Mouse (Mus musculus) megakaryocyte, embryonic 14.5 days (primary cell): ENCODE results near the gene Cdc14a. TPM values are rescaled to one million over a fixed set of nuclear protein-coding genes. Genes with fewer than 3 reads are reported as not detected.

Source experiments
- H3K27me3 ChIP-seq: replicated peaks from 2 replicates; pipeline ENCODE3; 2012; ENCODE audit warnings: inconsistent platforms
- H3K36me3 ChIP-seq: replicated peaks from 2 replicates; pipeline ENCODE3; 2012; ENCODE audit warnings: low read length, inconsistent platforms, mixed read lengths
- H3K4me1 ChIP-seq: 2 replicates; pipeline ENCODE4 v1.6.1; 2012; ENCODE audit warnings: inconsistent platforms
- H3K4me3 ChIP-seq: replicated peaks from 2 replicates; pipeline ENCODE3; 2012; ENCODE audit warnings: moderate library complexity, mild to moderate bottlenecking, inconsistent platforms
- H3K9me3 ChIP-seq: 2 replicates; pipeline ENCODE4 v1.6.1; 2012; ENCODE audit warnings: inconsistent platforms
- FLI1 ChIP-seq: IDR thresholded peaks from 2 replicates; pipeline ENCODE4 v1.6.1; 2012; ENCODE audit warnings: low read length, inconsistent platforms, mixed read lengths
- GATA1 ChIP-seq: IDR thresholded peaks from 3 replicates; pipeline ENCODE4 v1.6.1; 2012; ENCODE audit warnings: mixed read lengths, low read length, inconsistent platforms, borderline replicate concordance
- polyA plus RNA-seq: library from polyadenylated mRNA; stranded (reverse); fragments of >175 nt; gene quantifications from 2 replicates; pipeline ENCODE4 v1.2.3, GENCODE M21; 2012; ENCODE audit warnings: low replicate concordance; ENCODE audit not compliant: insufficient read depth

Cdc14a gene
- polyA plus RNA-seq, 1 experiment: 0.91 TPM

DNA sequence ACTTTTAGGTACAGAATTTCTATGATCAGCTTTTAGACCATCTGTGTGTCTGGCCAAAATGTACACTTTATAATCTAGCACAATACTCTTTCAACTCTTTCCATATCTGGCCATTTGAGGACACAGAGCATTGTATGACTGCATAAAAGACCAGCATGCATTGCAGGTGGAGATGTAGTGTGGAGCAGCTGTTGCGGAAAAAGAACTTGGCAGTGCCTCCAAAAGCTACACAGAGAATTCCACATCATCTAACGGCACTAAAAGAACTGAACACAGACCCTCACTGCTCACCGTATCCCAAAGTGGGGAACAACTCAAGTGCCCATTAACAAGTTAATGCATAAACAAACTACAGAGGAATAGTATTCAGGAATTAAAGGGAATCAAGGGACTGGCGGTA is 112.0 kb downstream of the Cdc14a start:
- Histone ChIP-seq H3K27me3 (no peaks in the 10 kb centered on the region), H3K36me3 (peaks cover 57% of the 10 kb centered on the region), H3K4me3 (no peak overlapping the region), H3K4me1 (peaks cover 14% of the 10 kb centered on the region), H3K9me3 (peaks cover 6% of the 10 kb centered on the region; the same call in 1 of the 2 replicates)
- TF ChIP-seq GATA1 (no peak), FLI1 (no peak)

DNA sequence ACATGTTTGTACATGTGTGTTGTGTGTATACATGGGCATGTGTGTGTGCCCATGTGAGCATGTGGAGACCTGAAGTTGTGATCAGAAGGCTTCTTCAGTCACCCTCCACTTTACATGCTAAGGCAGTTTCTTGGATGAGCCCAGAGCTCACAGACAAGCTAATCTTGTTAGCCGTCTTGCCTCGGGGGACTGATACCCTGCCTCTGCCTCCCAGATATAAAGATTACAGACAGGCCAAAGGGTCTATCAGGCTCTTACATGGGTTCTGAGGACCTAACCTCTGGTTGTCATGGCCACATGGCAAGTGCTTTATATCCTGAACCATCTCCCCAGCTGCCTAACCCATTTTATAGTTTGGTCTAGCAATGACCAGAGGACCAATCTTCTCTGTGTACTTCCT is 112.7 kb downstream of the Cdc14a start:
- TF ChIP-seq FLI1 (no peak), GATA1 (no peak)
- Histone ChIP-seq H3K9me3 (peaks cover 6% of the 10 kb centered on the region; the same call in 1 of the 2 replicates), H3K4me1 (peaks cover 14% of the 10 kb centered on the region), H3K27me3 (no peaks in the 10 kb centered on the region), H3K36me3 (peaks cover 63% of the 10 kb centered on the region), H3K4me3 (no peak overlapping the region)

DNA sequence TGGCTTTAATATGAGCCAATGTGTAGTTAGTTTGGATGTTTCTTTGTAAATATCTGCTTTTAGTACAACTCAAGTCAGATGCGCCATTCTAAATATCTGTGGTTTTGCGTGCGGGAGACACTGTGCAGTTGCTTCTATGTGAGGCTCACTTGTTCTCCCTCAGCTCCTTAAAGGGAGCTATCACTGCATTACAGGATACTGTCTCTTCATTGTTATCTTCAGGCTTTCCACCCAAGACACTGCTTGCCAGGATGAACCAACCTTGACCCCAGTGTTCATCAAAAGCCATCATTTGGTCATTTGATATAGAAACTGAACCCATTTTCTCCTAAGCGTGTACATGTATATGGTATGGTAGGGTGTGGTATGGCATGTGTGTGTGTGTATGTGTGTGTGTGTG is 113.2 kb downstream of the Cdc14a start:
- Histone ChIP-seq H3K27me3 (no peaks in the 10 kb centered on the region), H3K4me3 (no peak overlapping the region), H3K36me3 (peaks cover 63% of the 10 kb centered on the region), H3K9me3 (peaks cover 6% of the 10 kb centered on the region; the same call in 1 of the 2 replicates), H3K4me1 (peaks cover 14% of the 10 kb centered on the region)
- TF ChIP-seq FLI1 (no peak), GATA1 (no peak)

DNA sequence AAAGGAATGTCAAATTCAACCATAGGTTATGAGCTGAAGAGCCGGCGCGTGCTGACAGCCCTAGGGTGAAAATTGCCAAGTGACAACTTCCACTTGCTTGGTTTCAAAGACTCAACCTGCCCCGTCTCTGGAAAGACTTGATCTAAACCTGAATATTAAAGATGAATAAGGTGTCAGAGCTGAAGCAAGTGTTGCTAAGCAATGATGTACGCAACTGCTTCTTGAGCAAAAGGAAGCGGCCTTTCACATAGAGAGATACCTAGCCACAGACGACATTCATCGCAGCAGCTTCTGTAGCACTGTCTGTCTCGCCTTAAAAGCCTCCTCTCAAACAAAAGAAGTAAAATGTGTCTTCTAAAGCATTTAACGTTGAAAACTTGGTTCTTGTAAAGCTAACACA is 113.8 kb downstream of the Cdc14a start:
- no peak overlapping the region for H3K4me3 ChIP-seq
- H3K9me3 ChIP-seq: peaks cover 6% of the 10 kb centered on the region; the same call in 1 of the 2 replicates
- peaks cover 14% of the 10 kb centered on the region for H3K4me1 ChIP-seq
- H3K36me3 ChIP-seq: peaks cover 63% of the 10 kb centered on the region
- no peaks in the 10 kb centered on the region for H3K27me3 ChIP-seq
- TF ChIP-seq FLI1: no peak
- TF ChIP-seq GATA1: no peak

DNA sequence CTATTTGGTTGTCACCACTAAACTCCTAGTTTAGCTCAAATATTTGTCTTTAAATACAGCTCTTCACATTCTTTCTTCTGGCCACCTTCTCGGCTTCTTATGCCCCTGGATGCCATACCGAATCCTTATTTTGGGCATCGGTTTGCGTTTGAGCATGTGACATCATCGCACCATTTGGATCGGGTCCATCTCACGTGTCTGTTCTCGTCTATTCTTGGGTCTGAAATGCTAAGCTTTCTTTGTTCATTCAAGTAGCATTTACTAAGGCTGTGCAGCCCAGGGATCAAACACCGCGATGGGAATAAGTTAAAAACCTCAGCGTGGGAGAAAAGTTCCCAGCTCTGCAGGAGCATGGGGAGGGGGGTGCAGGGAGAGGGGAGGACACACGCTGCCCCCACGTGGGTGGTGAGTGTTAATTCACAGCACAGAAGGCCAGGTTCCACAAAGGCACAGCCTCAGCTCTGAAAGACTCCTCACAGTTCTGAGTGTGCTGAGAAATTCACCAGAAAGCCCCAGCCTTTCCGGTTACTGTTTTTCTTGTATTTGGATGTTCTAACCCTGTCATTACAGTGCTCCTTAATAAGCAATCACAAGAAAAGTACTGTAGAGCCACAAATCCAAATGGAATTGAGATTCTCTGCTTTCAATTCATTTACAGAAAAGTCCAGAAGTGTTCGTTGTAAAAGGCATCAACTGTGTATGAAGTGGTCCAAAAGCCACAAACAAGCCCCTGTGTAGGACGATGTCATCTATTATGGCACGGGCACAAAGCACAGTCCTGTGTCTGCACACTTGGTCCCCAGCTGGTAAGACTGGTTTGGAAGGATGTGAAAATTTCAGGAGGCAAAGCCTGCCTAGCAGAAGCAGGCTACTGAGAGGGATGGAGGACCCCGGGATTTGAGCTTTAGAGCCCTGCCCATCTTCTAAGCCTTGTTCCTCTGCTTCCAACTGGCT is 118.8 kb downstream of the Cdc14a start:
- no peaks in the 10 kb centered on the region for H3K9me3 ChIP-seq
- no peak for TF ChIP-seq FLI1
- TF ChIP-seq GATA1: no peak
- no peaks in the 10 kb centered on the region for H3K27me3 ChIP-seq
- H3K4me3 ChIP-seq: no peak overlapping the region
- peaks cover 3% of the 10 kb centered on the region for H3K4me1 ChIP-seq
- H3K36me3 ChIP-seq: peaks cover 67% of the 10 kb centered on the region

DNA sequence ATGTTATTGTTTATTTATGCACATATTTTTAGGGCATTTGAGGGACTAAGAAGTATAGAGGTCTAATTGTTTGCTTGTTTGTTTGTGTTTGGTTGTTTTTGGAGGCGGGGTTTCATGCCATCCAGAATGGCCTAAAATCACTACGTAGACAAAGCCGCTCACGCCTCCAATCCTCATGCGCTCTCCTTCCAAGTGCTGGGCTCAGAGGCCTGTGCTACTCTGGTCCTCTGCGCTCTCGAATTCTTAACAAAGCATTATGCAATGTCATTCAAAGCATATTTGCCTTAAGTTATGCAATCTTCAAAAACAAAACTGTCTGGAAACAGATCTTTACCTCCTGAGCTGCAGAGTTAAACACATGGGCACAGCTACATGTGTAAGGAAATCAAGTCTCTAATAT is 121.3 kb downstream of the Cdc14a start:
- Histone ChIP-seq H3K9me3 (no peaks in the 10 kb centered on the region), H3K27me3 (no peaks in the 10 kb centered on the region), H3K36me3 (peaks cover 68% of the 10 kb centered on the region), H3K4me1 (no peaks in the 10 kb centered on the region), H3K4me3 (no peak overlapping the region)
- no peak for TF ChIP-seq GATA1
- no peak for TF ChIP-seq FLI1

DNA sequence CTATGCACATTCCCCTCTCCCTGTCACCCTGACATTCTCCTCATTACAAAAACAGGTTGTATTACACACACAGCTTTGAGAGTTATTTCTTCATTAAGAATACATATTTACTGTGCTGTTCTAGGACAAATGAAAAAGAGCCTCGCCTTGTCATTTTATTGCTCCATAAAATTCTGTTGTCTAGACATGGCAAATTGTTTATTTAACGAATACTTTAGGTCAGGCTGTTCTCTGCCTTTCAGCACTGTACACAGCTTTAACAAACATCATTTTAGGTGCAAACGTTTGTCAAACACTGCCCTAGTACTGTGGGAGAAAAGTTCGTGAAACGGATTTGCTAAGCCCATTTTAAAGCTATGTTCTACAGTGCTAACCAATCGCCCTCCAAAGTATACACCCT is 122.1 kb downstream of the Cdc14a start:
- TF ChIP-seq FLI1: no peak
- no peak for TF ChIP-seq GATA1
- no peaks in the 10 kb centered on the region for H3K4me1 ChIP-seq
- no peaks in the 10 kb centered on the region for H3K9me3 ChIP-seq
- H3K36me3 ChIP-seq: peaks cover 67% of the 10 kb centered on the region
- no peak overlapping the region for H3K4me3 ChIP-seq
- H3K27me3 ChIP-seq: no peaks in the 10 kb centered on the region

DNA sequence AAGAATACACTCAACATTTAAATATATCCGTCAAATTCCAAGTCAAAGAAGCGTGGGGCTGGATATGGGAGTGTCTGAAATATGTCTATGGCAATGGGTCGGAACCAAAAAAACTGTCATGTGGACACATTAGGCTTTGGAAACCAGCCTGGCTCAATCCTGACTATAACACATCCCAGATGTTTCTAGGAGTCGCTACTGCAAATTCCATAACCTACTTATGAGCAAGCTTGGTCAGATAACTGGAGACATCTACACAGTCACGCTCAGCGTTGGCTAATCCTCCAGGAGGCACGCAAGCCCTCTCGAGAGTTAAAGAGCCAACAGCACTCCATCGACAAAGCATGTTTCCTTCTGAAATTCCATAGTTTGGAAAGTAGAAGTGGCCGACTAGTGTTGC is 125.1 kb downstream of the Cdc14a start:
- TF ChIP-seq GATA1: no peak
- TF ChIP-seq FLI1: no peak
- Histone ChIP-seq H3K4me3 (no peak overlapping the region), H3K9me3 (no peaks in the 10 kb centered on the region), H3K36me3 (peaks cover 63% of the 10 kb centered on the region), H3K27me3 (no peaks in the 10 kb centered on the region), H3K4me1 (no peaks in the 10 kb centered on the region)

DNA sequence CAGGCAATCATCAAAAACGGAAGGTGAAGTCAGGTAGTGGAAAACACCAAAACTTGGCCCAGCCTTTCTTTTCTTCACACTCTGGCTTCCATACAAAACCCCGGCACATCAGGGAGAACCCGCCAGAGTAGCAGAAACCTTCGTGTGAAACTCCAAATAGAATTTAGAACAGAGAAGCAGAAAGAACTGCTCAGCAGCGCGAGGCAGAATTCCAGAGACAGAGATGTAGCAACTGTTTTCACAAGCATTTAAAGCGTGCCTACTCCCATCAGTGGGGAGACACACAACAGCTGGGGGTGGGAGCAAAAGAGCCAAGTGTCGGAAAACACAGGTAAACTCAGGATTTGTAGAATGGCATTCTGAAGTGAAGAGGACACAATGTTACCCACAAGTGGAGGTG is 125.8 kb downstream of the Cdc14a start:
- Histone ChIP-seq H3K9me3 (no peaks in the 10 kb centered on the region), H3K36me3 (peaks cover 67% of the 10 kb centered on the region), H3K4me3 (no peak overlapping the region), H3K4me1 (no peaks in the 10 kb centered on the region), H3K27me3 (no peaks in the 10 kb centered on the region)
- no peak for TF ChIP-seq GATA1
- TF ChIP-seq FLI1: no peak

DNA sequence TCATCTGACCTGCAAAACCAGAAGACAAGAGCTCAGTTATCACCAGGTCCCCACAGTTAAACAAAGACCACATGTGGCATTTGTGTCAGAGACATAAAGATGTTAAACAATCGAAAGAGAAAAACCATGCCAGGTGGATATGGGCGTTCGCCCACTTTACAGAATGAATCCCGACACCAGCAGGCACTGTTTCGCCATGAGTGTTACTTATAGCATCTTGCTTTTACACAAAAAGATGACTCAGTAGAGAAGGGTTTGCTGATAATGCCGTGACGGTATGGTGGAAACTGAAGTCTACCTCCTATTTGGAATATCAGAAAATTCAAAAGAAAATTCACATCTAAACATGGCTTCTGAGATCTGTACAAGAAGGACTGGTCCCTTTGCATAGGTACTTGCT is 126.7 kb downstream of the Cdc14a start:
- H3K9me3 ChIP-seq: no peaks in the 10 kb centered on the region
- no peaks in the 10 kb centered on the region for H3K27me3 ChIP-seq
- TF ChIP-seq FLI1 (no peak), GATA1 (no peak)
- H3K36me3 ChIP-seq: peaks cover 66% of the 10 kb centered on the region
- no peaks in the 10 kb centered on the region for H3K4me1 ChIP-seq
- H3K4me3 ChIP-seq: no peak overlapping the region
